Mouse (Mus musculus): ENCODE measurements around the gene Sap18. TPM values are rescaled to one million over a fixed set of nuclear protein-coding genes. Genes with fewer than 3 reads are reported as not detected.

Sap18 gene
- polyA plus RNA-seq, 1 experiment from 2014 or later = 25.2 TPM

- Histone ChIP-seq H3K36me3 (no peaks in the 10 kb centered on the region), H3K27me3 (ENCODE audit: low read depth, poor library complexity, severe bottlenecking) (no peaks in the 10 kb centered on the region), H3K4me3 (no peak overlapping the region), H3K27ac (no peak overlapping the region), H3K4me1 (no peaks in the 10 kb centered on the region), H3K9me3 (replicated peaks) (no peaks in the 10 kb centered on the region)
- 86% methylated on average over 9 of the region's 9 CpGs for WGBS
- no peak for DNase-seq (ENCODE audit: low spot score)
Observed at GRCm38 (mm10) chr14:57789759-57790158, 8.2 kb upstream of the Sap18 start.

DNA sequence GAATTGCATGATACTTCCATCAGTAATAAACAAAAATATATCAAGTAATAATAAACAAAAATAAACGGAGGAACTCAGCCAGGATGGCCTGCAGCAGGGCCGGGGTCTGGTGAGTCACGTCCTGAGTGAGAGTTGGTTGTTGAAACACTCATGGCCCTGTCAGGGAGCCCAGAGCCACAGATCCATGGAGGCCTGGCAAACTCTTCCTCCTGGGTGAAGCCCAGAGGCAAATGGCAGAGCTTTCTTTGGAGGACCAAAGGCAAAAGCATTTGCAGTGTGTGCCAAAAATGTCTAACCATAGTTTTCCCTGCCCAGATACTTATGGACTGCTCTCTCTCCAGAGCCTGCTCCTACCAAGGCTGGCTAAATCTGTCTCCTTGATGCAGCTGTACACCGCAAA lies 6.8 kb upstream of the Sap18 start:
- Histone ChIP-seq H3K9me3 (replicated peaks) (no peaks in the 10 kb centered on the region), H3K36me3 (no peaks in the 10 kb centered on the region), H3K27ac (no peak overlapping the region), H3K27me3 (ENCODE audit: low read depth, poor library complexity, severe bottlenecking) (no peaks in the 10 kb centered on the region), H3K4me3 (no peak overlapping the region), H3K4me1 (no peaks in the 10 kb centered on the region)
- 85% methylated on average over 4 of the region's 4 CpGs for whole genome bisulfite sequencing
- no peak for DNase-seq (ENCODE audit: low spot score)

DNA sequence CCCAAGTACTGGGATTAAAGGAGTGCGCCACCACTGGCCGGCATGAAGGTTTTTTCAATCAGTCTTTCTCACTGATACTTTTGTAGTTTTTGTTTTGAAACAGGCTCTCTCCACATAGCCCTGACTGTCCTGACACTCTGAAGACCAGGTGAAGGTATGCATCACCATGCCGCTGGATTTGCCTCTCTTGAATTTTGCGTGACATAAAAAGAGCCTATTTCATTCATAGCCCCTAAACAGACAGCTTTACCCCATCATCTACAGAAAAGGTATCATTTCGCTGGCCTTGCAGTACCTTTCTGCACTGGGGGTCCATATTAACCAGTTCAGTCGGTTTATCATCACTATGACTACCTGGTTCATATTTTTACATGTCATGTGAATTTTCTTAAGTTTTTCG lies 429 bp upstream of the Sap18 start:
- peak overlapping the region; percentile 95 for H3K27ac ChIP-seq
- H3K9me3 ChIP-seq (replicated peaks) = no peaks in the 10 kb centered on the region
- no peaks in the 10 kb centered on the region for H3K27me3 ChIP-seq (ENCODE audit: low read depth, poor library complexity, severe bottlenecking)
- no peak for DNase-seq (ENCODE audit: low spot score)
- H3K4me3 ChIP-seq = peak overlapping the region; percentile 91
- WGBS = 11% methylated on average over 7 of the region's 7 CpGs
- H3K36me3 ChIP-seq = peaks cover 24% of the 10 kb centered on the region
- peaks cover 15% of the 10 kb centered on the region for H3K4me1 ChIP-seq

DNA sequence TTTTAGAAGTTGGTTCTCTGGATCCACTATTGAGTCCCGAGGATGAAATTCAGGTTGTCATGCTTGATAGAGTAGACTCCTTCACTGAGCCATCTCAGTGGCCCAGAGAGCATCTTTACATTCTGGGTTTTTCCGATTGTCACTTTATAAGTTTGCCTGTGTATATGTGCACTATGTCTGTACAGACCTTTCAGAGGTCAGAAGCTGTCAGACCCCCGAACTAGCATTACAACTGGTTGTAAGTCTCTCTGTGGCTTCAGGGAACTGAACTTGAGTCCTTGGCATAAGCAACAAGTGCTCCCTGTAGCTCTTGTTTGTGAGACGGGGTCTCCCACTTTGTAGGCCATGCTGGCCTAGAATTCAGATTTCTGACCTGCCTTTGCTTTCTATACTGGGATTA lies 5.8 kb downstream of the Sap18 start:
- Histone ChIP-seq H3K4me1 (peaks cover 15% of the 10 kb centered on the region), H3K4me3 (no peak overlapping the region), H3K9me3 (replicated peaks) (no peaks in the 10 kb centered on the region), H3K27me3 (ENCODE audit: low read depth, poor library complexity, severe bottlenecking) (no peaks in the 10 kb centered on the region), H3K36me3 (peaks cover 86% of the 10 kb centered on the region), H3K27ac (no peak overlapping the region)
- no peak for DNase-seq (ENCODE audit: low spot score)
- 91% methylated on average over 4 of the region's 4 CpGs for WGBS

- Histone ChIP-seq H3K27ac (no peak overlapping the region), H3K9me3 (replicated peaks) (no peaks in the 10 kb centered on the region), H3K36me3 (peaks cover 100% of the 10 kb centered on the region), H3K4me3 (no peak overlapping the region), H3K4me1 (no peaks in the 10 kb centered on the region), H3K27me3 (ENCODE audit: low read depth, poor library complexity, severe bottlenecking) (no peaks in the 10 kb centered on the region)
- WGBS = 86% methylated on average over 5 of the region's 5 CpGs
- DNase-seq (ENCODE audit: low spot score) = peak; percentile 26
Observed at GRCm38 (mm10) chr14:57808558-57808957, 10.6 kb downstream of the Sap18 start.

DNA sequence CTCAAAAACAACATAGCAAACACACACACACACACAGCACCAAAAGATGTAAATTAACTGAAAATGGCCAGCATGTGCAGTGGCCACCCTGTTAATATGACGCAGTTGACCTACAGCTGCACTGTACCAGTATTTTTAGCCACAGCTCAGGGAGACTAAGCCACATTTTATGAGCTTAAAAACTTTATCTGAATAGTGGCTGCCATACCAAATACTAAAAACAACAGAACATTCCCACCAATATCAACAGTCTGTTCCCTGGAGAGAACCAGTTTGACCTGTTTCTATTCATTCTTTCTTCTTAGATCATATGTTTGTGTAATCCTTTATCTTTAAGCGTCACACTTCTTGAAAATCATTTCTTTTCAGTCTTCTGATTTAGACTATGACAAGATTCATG lies 12.9 kb downstream of the Sap18 start:
- H3K27me3 ChIP-seq (ENCODE audit: low read depth, poor library complexity, severe bottlenecking) = no peaks in the 10 kb centered on the region
- H3K27ac ChIP-seq = no peak overlapping the region
- 96% methylated on average over 2 of the region's 2 CpGs for WGBS
- H3K4me3 ChIP-seq = no peak overlapping the region
- no peak for DNase-seq (ENCODE audit: low spot score)
- H3K36me3 ChIP-seq = peaks cover 96% of the 10 kb centered on the region
- no peaks in the 10 kb centered on the region for H3K4me1 ChIP-seq
- no peaks in the 10 kb centered on the region for H3K9me3 ChIP-seq (replicated peaks)

DNA sequence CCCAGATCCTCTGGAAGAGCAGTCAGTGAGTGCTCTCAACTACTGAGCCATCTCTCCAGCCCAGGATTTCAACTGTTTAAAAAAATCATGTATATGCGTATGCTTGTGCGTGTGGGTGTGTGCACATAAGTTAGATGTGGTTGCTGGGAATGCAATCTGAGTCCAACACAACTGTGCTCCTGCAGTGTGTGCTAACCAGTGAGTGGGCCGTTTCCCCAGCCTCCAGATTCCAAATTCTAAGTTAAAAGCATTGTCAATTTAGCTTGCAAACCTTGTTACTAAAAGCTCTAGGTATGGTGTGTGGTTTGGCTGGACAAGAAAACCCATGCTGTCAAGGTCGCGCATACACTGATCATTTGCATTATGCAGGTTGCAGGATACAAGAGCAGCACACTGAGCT lies 13.9 kb downstream of the Sap18 start:
- Histone ChIP-seq H3K4me1 (no peaks in the 10 kb centered on the region), H3K36me3 (peaks cover 96% of the 10 kb centered on the region), H3K27ac (no peak overlapping the region), H3K4me3 (no peak overlapping the region), H3K9me3 (replicated peaks) (no peaks in the 10 kb centered on the region), H3K27me3 (ENCODE audit: low read depth, poor library complexity, severe bottlenecking) (no peaks in the 10 kb centered on the region)
- peak; percentile 20 for DNase-seq (ENCODE audit: low spot score)
- 94% methylated on average over 5 of the region's 5 CpGs for WGBS

GRCm38 (mm10) chr14:57820839-57821238 lies 22.9 kb downstream of the Sap18 start:
- WGBS = 83% methylated on average over 4 of the region's 4 CpGs

GRCm38 (mm10) chr14:57825788-57826751 lies 28.1 kb downstream of the Sap18 start, which contains the start of the genes Ska3 and Mrpl57:
Gene Ska3, minus strand, starts transcription at chr14:57826185.
Gene Mrpl57, plus strand, starts transcription at chr14:57826234.
- peaks cover 37% of the 10 kb centered on the region for H3K36me3 ChIP-seq
- peak within 1 kb of the TSS; percentile 97 for H3K27ac ChIP-seq
- H3K9me3 ChIP-seq (replicated peaks) = no peaks in the 10 kb centered on the region
- WGBS = under 1% methylated on average over 96 of the region's 96 CpGs
- H3K4me1 ChIP-seq = peaks cover 22% of the 10 kb centered on the region
- peak; percentile 97 for DNase-seq (ENCODE audit: low spot score)
- H3K4me3 ChIP-seq = peak within 1 kb of the TSS; percentile 84
- H3K27me3 ChIP-seq (ENCODE audit: low read depth, poor library complexity, severe bottlenecking) = no peaks in the 10 kb centered on the region

More at GRCm38 (mm10) chr14:57820839-57821238, 22.9 kb downstream of the Sap18 start:
- Histone ChIP-seq H3K27me3 (ENCODE audit: low read depth, poor library complexity, severe bottlenecking) (no peaks in the 10 kb centered on the region), H3K9me3 (replicated peaks) (no peaks in the 10 kb centered on the region), H3K4me1 (peaks cover 9% of the 10 kb centered on the region), H3K27ac (no peak overlapping the region), H3K4me3 (no peak overlapping the region), H3K36me3 (peaks cover 78% of the 10 kb centered on the region)
- peak; percentile 3 for DNase-seq (ENCODE audit: low spot score)

- WGBS = 84% methylated on average over 1 of the region's 1 CpGs
- 0 out of 2 replicates have a peak overlapping the region, but pooled peaks have one; percentile 97 for H3K27ac ChIP-seq
Observed at GRCm38 (mm10) chr14:57827284-57827683, 29.3 kb downstream of the Sap18 start.

GRCm38 (mm10) chr14:57833526-57833925 lies 35.5 kb downstream of the Sap18 start:
- peaks cover 62% of the 10 kb centered on the region for H3K36me3 ChIP-seq
- WGBS = 95% methylated on average over 2 of the region's 2 CpGs
- no peaks in the 10 kb centered on the region for H3K4me1 ChIP-seq
- DNase-seq (ENCODE audit: low spot score) = no peak
- H3K9me3 ChIP-seq (replicated peaks) = no peaks in the 10 kb centered on the region
- no peak overlapping the region for H3K4me3 ChIP-seq
- no peaks in the 10 kb centered on the region for H3K27me3 ChIP-seq (ENCODE audit: low read depth, poor library complexity, severe bottlenecking)
- no peak overlapping the region for H3K27ac ChIP-seq

More at GRCm38 (mm10) chr14:57827284-57827683, 29.3 kb downstream of the Sap18 start:
- DNase-seq (ENCODE audit: low spot score) = no peak
- Histone ChIP-seq H3K4me3 (peak overlapping the region; percentile 84), H3K4me1 (peaks cover 22% of the 10 kb centered on the region), H3K36me3 (peaks cover 32% of the 10 kb centered on the region), H3K9me3 (replicated peaks) (no peaks in the 10 kb centered on the region), H3K27me3 (ENCODE audit: low read depth, poor library complexity, severe bottlenecking) (no peaks in the 10 kb centered on the region)

GRCm38 (mm10) chr14:57835157-57835556 lies 37.2 kb downstream of the Sap18 start:
- Histone ChIP-seq H3K36me3 (peaks cover 67% of the 10 kb centered on the region), H3K4me3 (no peak overlapping the region), H3K4me1 (no peaks in the 10 kb centered on the region), H3K27ac (no peak overlapping the region), H3K27me3 (ENCODE audit: low read depth, poor library complexity, severe bottlenecking) (no peaks in the 10 kb centered on the region), H3K9me3 (replicated peaks) (no peaks in the 10 kb centered on the region)
- WGBS = 92% methylated on average over 10 of the region's 10 CpGs
- DNase-seq (ENCODE audit: low spot score) = no peak

GRCm38 (mm10) chr14:57844535-57844934 lies 46.6 kb downstream of the Sap18 start:
- Histone ChIP-seq H3K9me3 (replicated peaks) (no peaks in the 10 kb centered on the region), H3K36me3 (peaks cover 80% of the 10 kb centered on the region), H3K27ac (no peak overlapping the region), H3K4me3 (no peak overlapping the region), H3K27me3 (ENCODE audit: low read depth, poor library complexity, severe bottlenecking) (no peaks in the 10 kb centered on the region), H3K4me1 (no peaks in the 10 kb centered on the region)
- DNase-seq (ENCODE audit: low spot score) = no peak
- 90% methylated on average over 3 of the region's 3 CpGs for WGBS
